Mouse (Mus musculus): ENCODE results near the gene Fam193a.

Gene Fam193a

DNA sequence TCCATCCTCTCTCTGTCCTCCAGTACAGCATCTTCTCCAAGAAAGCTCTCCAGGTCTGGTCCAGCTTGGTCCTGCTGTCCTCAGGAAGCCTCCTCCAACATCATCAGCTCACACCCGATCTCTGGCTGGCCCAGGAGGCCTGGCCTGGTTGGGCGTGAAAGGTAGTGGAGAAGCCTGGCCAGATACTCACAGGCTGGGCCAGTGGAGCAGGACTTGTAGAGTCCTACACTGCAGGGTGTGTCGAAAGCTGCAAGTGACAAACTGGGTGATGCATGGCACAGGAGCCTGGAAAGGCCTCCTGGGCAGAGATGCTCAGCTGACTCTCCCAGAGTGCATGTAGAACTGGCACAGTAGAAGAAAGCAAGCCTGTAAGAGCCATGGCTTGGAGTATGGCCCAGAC is 151.6 kb downstream of the Fam193a start:
- no peak for DNase-seq (ENCODE audit: low spot score)

DNA sequence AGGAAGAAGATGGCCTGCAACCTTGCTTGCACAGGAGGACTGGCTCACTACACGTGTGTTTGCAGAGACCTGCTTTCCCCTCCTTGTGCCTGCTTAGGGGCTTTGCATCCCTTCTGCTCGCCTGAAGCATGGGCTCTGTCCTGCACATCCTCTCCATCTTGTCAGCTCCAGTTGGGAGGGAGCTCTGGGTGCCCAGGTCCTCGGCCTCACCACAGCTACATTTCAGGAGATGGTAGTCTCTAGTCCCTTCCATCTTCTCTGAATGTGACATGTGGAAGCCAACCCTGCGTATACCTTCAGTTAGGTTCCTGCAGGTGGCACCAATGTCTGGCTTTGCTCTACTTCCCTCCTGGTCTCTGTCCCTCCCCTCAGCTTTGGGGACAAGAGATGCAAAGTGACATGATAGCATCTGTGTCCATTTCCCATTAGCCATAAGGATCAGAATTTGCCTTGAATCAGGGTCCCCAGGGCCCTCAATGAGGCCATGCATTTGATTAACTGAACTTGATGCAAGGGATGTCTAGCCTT is 154.3 kb downstream of the Fam193a start:
- no peak for DNase-seq (ENCODE audit: low spot score)

DNA sequence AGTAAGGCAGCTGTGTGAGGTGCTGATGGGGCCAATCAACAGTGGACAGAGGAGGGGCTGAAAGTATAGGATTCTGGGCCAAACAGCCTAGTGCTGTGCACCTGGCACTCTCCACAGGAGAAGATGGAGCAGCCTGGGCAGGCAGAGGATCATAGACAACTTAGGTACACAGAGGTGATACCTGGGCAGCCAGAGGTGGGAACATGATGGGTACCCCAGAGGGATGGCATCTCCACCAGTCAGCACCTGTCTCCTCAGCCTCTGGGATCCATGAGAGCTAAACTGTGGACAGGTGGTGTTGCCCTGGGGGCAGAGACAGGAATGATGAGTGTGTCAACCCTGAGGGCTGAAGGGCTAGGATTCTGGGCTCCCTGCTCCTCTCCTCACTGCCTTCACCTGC is 154.8 kb downstream of the Fam193a start:
- no peak for DNase-seq (ENCODE audit: low spot score)

DNA sequence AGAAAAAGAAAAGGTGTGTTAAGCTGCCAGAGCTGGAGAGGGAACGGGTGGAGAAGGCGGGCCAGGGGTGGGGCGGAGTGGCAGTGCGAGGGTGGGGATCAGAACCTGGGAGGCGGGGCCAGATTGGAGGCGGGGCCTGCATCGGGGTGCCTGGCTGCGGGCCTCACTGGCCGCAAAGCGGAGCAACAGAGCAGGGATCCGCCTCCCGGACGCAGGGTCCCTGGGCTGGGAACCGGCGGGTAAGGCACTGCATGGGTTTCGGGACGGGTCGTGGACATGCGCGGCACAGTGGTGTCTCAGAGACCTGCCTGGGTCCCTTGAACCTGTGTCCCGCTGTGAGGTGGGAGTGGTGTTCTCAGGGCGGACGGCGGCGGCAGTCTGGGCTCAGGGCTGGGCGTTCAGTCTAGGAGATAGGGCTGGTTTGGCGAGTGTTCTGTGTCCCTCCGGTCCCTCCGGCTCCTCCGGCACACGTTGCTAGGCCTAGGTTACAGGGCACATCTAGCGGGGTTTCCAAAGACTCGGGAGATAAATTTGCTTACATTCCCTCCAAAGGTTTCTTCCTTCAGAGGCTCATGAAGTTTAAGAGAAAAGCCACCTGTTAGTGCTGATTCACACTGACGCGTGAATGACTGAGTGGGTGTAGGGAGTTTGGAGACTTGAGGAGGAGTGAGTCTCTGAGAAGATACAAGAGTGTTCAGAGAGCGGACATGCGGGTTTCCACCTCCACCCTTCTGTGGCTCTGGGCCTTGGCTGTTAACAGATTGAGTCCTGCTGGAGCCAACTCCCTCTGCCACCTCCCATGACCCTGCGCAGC is 156.1 kb downstream of the Fam193a start, which contains the start of gene Sh3bp2:
Gene Sh3bp2 (plus strand): TSS at position 176 of the 814 bp plus-strand sequence.
- peak; percentile 79 for DNase-seq (ENCODE audit: low spot score)

DNA sequence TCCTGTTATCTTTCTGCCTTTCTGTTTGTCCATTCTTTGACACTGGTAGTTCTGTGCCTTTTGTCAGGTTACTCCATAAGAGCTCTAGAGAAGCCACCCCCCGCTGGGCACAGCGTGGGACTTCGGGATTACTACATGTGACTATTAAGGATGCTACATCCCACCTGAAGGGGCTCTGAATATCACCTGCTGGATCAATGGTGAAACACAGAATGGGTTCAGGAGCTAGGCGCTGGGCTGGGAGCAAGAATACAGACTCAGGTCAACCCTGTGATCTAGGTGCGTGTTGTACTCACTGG is 156.7 kb downstream of the Fam193a start:
- no peak for DNase-seq (ENCODE audit: low spot score)

DNA sequence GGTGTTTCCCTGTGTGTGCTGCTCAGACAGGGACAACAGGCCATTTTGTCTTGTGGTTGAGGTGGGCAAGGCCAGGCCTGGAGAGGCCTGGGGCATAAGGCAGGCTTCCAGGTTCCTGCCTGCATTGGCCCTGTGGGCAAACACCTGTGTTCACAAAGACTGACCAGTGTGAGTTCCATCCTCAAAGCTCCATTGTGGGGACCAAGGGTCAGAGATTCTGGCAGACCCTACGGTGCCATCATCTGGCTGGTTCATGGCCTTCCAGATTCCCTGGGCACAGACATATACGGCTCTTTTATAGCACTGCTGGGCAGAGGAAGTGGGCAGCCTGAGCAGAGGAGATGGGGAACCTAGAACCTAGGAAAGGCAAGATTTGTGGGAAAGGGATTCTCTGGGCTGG is 157.6 kb downstream of the Fam193a start:
- DNase-seq (ENCODE audit: low spot score) = no peak

DNA sequence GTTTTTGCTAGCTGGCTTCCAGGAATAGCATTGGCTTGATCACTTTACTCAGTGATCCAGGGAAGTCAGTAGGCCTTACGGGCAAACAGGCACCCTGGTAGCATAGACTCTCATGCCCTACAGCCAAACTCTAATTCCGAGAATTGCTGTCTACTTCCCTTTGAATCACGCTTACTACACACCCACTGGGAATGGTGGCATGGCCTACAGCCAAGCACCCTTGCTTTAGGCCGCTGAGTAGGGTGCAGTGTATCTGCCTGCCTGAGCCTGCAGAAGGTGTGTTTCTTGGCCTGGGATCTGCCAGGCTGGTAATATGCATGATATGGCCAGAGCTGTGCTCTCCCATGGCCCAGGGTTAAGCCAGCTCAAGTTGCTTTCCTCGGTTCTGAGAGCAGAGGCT is 159.0 kb downstream of the Fam193a start:
- DNase-seq (ENCODE audit: low spot score) = no peak

DNA sequence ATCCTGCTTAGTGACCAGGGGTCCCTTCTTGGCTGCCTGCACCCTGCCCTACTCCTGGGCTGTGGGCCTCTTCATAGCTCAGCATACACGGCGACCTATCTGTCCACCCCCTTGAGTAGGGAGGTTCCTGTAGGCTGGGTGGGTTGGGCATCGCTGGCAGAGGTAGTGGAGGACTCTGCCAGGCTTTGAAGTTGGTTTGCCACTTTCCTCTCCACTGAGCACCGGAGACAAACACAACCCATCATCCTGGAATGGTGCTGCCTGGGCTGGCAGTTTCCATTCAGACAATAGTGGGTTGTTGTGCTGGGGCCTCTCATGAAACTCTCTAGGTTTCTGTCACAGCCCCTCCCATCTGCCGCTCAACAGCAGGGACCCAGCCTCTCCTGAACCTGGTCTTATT is 160.4 kb downstream of the Fam193a start:
- no peak for DNase-seq (ENCODE audit: low spot score)

DNA sequence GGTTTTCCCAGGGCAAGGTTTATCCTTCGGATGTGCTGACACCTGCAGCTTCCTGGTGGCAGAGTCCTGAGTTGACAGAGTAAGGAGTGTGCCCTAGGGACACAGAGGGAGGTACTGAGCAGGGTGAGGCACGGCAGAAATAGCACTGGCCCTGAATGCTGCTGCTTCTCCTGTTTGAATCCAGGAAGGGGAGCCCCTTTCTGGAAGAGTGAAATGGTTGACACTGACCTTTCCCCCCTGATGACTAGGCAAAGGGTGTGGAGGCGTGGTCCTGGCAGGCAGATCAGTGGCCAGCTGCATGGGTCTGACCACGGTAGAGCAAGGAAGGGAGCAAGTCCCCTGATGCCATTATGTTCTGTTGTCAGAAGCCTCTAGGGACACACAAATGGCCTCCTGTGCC is 161.0 kb downstream of the Fam193a start:
- no peak for DNase-seq (ENCODE audit: low spot score)

DNA sequence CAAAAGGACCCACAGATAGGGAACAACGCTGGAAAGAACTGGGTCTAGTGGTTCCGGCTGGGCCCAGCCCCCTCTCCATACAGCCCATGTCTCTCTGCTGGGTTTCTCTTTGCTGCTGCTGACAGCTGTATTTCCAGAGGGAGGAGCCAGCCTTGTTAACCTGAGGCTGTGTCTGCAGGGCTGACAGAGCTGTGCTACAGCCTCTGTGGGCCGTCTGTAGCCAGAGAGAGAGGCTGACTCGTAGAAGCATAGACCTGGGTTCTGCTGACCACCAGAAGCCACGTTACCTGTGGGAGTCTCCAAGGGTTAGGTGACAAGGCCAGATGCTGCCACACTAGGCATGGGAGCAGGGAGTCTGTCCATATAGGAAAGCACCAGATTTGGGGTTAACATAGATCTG is 163.3 kb downstream of the Fam193a start:
- no peak for DNase-seq (ENCODE audit: low spot score)

DNA sequence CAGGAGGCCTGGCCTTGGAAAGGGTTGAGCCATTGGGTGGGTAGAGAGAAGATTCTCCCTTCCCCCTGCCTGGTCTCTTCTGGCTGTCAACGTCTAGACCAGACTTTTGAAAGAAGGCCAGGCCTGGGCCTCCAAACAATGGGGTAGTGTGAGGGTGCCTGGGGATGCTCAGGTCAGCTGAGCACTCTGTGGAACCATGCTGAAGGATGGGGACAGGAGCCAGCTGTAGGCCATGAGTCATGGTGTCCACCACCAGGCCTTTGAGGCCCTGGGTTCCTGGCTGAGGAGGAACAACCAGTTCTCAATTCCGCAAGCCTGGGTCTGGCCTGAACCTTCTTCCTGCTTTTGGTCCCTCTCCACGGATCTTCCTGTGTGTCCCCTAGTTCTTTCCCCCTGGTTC is 164.1 kb downstream of the Fam193a start:
- peak; percentile 54 for DNase-seq (ENCODE audit: low spot score)

DNA sequence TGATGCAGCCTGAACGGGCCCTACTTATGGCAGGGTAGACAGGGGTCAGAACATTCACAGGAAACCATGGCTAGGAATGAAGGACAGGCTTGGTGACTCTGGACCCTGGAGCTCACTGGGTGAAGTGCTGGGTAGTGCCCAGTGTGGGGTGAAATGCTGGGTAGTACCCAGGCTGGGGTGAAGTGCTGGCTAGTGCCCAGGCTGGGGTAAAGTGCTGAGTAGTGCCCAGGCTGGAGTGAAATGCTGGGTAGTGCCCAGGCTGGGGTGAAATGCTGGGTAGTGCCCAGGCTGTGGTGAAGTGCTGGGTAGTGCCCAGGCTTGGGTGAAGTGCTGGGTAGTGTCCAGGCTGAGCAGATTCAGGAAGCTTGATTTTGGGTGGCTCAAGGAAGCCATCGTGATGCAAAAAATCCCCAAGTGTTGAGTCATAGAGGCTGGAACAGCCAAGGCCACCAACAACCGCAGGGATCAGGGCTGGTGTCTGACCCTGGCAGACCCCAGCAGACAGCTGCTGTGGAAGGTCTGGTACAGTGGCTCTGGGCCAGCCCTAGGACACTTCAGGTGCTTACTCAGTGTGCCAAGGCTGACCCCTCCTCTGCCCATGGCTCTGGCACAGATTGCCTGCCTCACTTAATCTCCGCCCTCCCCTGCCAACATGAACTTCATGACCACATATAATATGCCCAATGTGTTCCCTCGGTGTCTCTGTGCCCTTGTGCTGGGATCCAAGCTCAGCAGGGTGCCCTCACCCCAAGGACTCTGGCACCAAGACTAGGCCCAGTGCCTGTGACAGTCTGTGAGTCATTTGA is 165.2 kb downstream of the Fam193a start:
- DNase-seq (ENCODE audit: low spot score) = no peak

DNA sequence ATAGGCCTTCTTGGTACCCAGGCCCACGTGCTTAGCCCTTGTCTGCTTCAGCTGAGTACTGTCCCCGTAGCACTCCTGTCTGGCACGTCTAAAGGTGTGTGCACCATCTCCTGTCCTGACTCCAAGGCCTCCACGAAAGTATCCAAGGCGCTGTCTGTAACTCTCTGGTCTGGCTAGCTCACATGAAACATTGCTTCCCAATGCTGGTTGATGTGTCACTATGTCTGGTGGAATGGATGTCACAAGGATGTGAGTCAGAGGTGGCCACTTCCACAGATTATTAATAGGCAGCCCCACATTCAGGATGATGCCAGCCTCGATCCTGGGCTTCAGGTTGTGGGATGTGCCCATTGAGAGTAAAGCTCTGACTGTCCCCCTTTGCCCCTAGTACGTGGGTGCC is 166.1 kb downstream of the Fam193a start:
- DNase-seq (ENCODE audit: low spot score) = no peak

All from left cerebral cortex, adult 11 months (tissue).